Mouse (Mus musculus): ENCODE data around the gene Pemt.

Gene Pemt

GRCm38 (mm10) chr11:60046058-60046735 is at the start of gene Pemt:
Gene Pemt, minus strand, starts transcription at chr11:60046489.
- peak; percentile 95 for DNase-seq (ENCODE audit: low spot score in 2 of 2)

DNA sequence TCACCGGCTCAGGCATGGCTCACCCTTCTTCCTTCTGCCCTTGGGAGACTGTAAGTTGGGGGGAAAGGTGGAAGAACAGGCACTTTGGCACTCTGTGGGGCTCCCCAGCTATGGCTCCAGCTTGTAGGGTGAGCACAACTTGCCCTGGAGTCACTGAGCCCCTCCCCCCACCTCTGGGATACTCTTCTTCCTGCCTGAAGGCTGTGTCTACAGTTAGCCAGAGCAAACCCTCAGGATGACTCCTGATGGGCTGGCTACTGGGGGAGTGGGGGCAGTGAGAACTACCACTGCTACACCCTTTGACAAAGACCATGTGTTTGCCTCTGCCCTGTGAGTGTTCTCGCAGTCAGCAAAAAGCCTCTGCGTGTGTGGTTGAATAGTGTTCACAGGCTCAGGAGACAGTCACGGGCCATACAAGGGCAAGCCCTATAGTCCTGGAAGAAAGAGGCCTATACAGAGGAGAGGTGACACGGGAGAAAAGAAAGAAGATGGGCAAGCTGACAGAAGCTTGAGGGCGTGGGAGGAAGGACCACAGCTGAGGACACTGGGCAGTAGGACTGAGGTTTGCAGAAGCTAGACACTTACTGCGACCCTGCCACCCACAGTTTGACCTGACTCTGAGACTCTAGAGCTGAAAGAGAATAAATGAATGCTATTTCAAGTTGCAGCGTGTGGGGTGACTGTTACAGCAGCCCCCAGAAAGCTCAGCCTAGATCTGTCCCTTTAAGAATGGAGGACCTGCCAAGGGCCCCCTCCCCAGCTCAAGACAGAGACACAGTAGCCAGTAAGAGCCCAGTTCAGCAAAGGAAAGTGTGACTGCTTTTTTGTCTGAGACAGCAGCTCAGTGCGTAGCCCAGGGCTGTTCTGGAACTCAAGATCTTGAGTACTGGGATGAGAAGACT is 48.9 kb upstream of the Pemt start:
- DNase-seq (ENCODE audit: low spot score in 2 of 2) = no peak

- DNase-seq (ENCODE audit: low spot score in 2 of 2) = no peak
These were observed 47.8 kb upstream of the Pemt start for GRCm38 (mm10) chr11:60093984-60094587.

GRCm38 (mm10) chr11:60093227-60093626 is 46.9 kb upstream of the Pemt start:
- no peak for DNase-seq (ENCODE audit: low spot score in 2 of 2)

DNA sequence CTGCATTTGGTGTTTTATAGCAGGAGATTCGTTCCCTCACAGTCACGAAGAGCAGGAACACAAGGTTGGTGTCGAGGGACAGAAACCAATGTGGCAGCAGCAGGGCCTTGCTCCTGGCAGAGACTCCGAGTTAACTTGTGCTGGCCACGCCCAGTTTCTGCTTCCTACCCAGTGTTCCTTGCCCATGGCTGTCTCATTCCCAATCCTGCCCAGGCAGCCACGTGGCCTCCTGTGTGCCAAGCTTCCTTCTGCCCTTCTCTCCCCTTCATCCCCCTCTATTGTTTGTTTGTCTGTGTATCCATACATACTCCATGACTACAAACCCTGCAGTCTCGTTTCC is 45.1 kb upstream of the Pemt start:
- no peak for DNase-seq (ENCODE audit: low spot score in 2 of 2)

DNA sequence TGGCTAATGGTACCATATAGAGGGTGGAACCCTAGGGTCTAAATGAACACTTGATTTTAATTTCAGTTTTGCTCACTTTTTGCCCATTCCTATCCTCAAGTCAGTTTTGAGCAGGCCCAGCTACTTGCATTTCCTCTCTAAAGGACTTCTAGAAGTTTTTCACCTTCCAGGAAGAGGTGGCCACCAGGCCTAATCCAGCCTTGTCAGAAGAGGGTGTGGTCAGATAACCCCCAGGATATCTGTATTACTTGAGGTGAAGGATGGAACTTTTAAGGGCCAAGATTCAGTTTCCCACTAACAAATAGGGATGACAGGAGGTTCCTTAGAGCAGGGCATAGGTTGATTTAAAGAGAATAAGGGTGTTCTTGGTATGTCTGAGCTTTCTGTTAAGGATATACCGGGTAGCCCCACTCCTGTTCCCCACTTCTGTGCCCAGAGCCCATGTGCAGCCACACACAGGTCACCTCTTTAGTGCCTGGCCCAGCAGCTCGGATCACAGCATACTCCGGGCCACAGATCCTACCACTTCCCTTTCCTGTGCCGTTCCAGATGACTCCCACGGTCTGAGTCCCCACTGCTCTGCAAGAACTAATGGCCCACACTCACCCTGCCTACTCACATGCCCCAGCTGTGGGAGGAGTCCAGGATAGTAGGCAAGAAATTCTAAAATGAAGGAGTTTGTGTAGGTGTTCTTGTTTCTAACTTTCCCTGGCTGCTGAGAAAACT is 44.6 kb upstream of the Pemt start:
- no peak for DNase-seq (ENCODE audit: low spot score in 2 of 2)

- peak; percentile 36 to 69 for DNase-seq (ENCODE audit: low spot score in 2 of 2)
These were observed 42.7 kb upstream of the Pemt start for GRCm38 (mm10) chr11:60088947-60089346.

DNA sequence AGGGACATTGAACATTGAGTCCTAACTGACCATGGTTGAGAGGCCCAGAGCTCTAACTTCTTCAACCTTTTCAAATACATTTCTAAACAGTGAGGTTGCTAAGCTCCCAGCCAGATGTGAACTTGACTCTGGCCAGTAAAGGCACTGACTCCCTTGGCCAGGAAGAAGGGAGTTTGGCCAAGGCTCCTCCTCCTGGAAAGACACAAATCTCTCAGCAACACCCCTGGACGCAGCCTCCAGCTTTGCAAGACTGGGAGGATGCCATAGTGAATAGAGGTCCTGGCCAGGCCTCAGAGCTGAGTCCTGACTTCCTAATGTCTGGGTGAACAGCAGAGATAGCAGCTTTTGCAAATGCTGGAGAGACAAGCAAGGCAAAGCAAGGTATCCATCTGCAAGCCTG is 40.4 kb upstream of the Pemt start:
- DNase-seq (ENCODE audit: low spot score in 2 of 2) = no peak

- no peak for DNase-seq (ENCODE audit: low spot score in 2 of 2)
These were observed 38.3 kb upstream of the Pemt start for GRCm38 (mm10) chr11:60084589-60084988.

DNA sequence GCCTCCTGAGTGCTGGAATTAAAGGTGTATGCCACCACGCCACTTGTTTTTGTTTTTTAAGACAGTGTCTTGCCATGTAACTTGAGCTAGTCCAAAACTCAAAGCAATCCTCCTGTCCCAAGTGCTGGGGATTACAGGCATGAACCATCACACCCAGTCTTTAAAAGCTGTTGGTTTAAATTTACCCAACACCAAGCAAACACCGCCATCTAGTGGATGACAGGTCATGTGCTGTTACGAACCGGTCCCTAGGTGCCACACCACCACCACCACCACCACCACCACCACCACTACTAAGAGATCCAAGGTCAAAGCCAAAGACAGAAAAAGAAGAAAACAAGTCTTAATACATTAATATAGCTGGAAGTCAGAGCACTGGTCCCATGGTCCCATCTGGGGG is 30.5 kb upstream of the Pemt start:
- peak in 1 of 2 experiments; percentile 54 for DNase-seq (ENCODE audit: low spot score in 2 of 2)

- DNase-seq (ENCODE audit: low spot score in 2 of 2) = no peak
These were observed 29.9 kb upstream of the Pemt start for GRCm38 (mm10) chr11:60076183-60076582.

DNA sequence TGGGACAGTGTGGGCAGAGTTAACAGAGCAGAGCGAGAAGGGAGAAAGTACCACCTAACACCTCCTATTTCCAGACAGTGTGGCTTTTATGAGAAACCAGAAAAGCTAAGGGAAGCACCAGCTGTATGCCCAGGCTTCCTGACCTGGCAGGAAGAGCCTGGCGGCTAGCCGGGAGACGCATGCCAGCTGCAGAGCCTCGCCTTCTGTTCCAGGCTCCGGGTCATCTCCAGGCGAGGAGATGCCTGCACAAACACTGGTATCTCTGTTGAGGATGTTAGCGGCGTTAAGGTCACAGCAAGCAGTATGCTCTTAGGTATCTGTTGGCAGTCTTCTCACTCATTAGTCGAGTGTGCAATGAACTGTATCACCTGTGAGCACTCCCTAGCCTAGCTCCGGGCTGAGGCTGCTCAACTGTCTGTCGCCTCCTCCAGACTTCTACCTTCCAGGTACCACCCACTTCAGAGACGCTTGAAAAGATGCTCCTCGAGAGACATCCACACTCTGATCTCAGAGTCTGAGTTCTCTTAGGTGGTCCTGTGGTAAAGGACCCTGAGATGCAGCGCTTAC is 27.7 kb upstream of the Pemt start:
- no peak for DNase-seq (ENCODE audit: low spot score in 2 of 2)

- DNase-seq (ENCODE audit: low spot score in 2 of 2) = no peak
These were observed 26.8 kb upstream of the Pemt start for GRCm38 (mm10) chr11:60073121-60073520.

- no peak for DNase-seq (ENCODE audit: low spot score in 2 of 2)
These were observed 24.9 kb upstream of the Pemt start for GRCm38 (mm10) chr11:60071221-60071620.

DNA sequence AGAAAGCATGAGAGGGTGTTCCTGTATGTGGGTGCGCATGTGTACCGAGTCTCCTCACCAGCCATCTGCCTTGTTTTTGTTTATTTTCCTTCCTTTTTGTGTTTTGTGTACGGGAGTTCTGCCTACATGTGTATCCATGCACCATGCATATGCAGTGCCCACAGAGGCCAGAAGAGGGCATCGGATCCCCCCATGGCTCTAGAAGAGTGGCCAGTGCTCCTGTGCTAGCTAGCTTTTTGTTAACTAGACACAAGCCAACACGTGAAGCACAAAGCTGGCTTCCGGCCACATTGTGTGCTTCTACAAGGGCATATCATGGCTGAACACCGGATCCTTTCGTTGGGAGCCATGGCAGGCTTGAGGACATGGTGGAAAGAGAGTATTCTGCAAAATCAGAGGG is 24.3 kb upstream of the Pemt start:
- peak in 1 of 2 experiments; percentile 28 for DNase-seq (ENCODE audit: low spot score in 2 of 2)

- no peak for DNase-seq (ENCODE audit: low spot score in 2 of 2)
These were observed 22.3 kb upstream of the Pemt start for GRCm38 (mm10) chr11:60068631-60069030.

DNA sequence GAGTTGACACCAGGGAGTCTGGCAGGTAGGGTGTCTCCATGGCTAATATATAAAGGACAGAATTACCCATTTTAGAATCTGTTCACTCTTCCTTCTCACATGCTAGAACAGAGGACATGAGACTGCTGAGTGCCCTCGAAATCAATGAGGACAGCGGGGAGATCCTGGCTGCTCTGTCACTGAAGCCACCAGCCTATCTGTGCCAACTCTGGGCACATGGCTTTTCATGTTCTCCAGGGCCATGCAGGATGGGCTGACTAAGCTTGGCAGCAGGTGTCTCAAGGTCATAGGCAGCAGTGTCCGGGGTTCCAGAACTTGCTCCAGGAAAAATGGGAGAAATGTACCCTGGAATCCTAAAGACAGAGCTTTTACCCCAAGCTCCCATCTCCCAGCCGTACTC is 21.4 kb upstream of the Pemt start:
- DNase-seq (ENCODE audit: low spot score in 2 of 2) = no peak

- DNase-seq (ENCODE audit: low spot score in 2 of 2) = no peak
These were observed 19.0 kb upstream of the Pemt start for GRCm38 (mm10) chr11:60065267-60065666.

DNA sequence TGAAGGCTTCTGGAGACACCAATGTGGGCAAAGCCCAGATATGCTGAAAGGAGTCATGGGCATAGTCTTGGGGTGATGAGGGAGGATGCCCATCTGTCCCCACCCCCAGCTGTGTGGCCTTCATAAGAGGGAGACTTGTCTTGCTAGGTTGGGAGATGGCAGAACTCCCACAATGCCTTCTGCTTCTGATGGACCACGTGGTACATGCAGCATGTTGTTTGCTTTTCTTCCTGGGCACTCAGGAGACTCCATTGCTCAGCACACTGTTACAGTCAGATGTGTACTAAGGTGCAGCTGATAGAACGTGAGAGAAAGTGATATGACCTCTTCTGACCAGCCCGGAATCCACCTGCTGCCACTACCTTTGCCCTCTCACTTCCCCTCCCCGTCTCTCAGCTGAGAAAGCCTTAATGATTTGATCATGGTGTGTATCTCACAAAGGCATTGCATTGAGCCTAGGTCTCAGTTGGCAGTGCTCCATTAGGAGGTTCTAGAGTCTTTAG is 15.3 kb upstream of the Pemt start:
- DNase-seq (ENCODE audit: low spot score in 2 of 2) = no peak

DNA sequence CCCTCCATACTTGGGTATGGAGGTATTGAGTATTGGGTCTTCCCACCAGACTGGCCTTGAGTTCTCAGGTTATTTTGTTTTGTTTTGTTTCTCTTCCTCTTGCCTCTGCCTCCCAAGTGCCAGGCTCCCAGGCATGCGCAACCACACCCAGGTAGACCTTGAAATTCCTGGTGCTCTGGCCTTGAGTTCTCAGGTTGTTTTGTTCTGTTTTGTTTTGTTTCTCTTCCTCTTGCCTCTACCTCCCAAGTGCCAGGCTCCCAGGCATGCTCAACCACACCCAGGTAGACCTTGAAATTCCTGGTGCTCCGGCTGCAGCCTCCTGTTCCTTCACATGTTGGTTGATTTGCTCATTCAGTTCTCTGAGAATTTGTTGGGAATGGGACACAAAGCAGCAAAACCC is 13.7 kb upstream of the Pemt start:
- DNase-seq (ENCODE audit: low spot score in 2 of 2) = no peak

DNA sequence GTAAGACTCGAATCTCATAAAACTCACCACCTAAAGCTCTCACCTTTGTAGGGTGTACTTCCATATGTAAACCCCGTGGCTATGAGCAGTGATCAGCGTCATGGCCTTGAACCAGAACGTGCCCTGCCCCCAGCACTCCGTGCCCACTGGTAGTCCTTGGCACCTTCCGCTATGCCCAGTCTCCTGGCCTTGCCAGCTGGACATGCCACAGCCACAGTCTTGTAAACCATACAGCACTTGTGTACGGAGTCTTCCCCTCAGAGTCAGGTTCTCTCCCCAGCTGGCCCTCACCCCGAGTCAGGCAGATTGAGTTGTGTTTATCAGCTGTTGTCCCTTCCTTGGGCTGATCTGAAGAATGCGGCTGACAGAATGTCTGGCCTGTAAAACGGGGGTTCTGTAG is 12.2 kb upstream of the Pemt start:
- no peak for DNase-seq (ENCODE audit: low spot score in 2 of 2)

DNA sequence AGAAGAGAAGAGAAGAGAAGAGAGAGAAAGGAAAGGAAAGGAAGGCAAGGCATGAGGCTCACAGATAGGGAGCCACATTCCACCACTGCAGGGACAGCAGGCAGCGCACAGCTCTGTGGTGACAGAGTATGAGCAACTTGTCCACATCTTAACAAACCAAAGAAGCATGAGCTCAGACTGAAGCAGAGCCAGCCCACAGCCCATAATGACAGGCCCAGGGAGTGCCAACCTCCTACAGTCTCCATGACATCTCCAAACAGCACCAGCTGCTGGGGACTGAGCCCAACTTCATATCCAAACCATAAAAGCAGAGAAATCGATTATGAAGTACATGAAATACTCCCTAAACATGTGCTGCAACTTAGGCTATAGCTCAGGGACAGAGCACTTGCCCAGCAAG is 11.7 kb upstream of the Pemt start:
- DNase-seq (ENCODE audit: low spot score in 2 of 2) = peak in 1 of 2 experiments; percentile 48

Measured in frontal cortex, postnatal 10 days (tissue).